Mouse (Mus musculus) embryonic facial prominence, embryonic 13.5 days (tissue): ENCODE measurements at regions not wholly inside any gene's neighbourhood (a gene's known extent, or its start where the extent isn't known, plus 50 kb on each side); places are given as distances from the start of the nearest gene placed in this dataset.

Source experiments
- ATAC-seq: fragments of 200-750 bp; cut with Nextera tagmentation; 2 replicates; pipeline ENCODE4 v1.8.0; 2017; ENCODE audit warnings: low read depth; ENCODE audit not compliant: insufficient number of reproducible peaks, insufficient read depth, low FRiP score, low TSS enrichment
- H3K27ac ChIP-seq: fragments of 300-500 bp; sonication (generic); 2 replicates; pipeline ENCODE4 v1.5.1; 2015; ENCODE audit warnings: moderate library complexity, mild to moderate bottlenecking, inconsistent platforms
- H3K27me3 ChIP-seq: fragments of 300-500 bp; sonication (generic); 2 replicates; pipeline ENCODE4 v1.6.1; 2015; ENCODE audit warnings: mild to moderate bottlenecking, inconsistent platforms
- H3K36me3 ChIP-seq: fragments of 300-500 bp; sonication (generic); 2 replicates; pipeline ENCODE4 v1.6.1; 2015; ENCODE audit warnings: mild to moderate bottlenecking, inconsistent platforms
- H3K4me1 ChIP-seq: fragments of 300-500 bp; sonication (generic); 2 replicates; pipeline ENCODE4 v1.6.1; 2015; ENCODE audit warnings: inconsistent platforms
- H3K4me2 ChIP-seq: fragments of 300-500 bp; sonication (generic); 2 replicates; pipeline ENCODE4 v1.6.1; 2015; ENCODE audit warnings: moderate library complexity, mild to moderate bottlenecking, inconsistent platforms
- H3K4me3 ChIP-seq: fragments of 300-500 bp; sonication (generic); 2 replicates; pipeline ENCODE4 v1.5.1; 2015; ENCODE audit warnings: mild to moderate bottlenecking, inconsistent platforms
- H3K9ac ChIP-seq: fragments of 300-500 bp; sonication (generic); 2 replicates; pipeline ENCODE4 v1.6.1; 2015; ENCODE audit warnings: mild to moderate bottlenecking, inconsistent platforms
- H3K9me3 ChIP-seq: fragments of 300-500 bp; sonication (generic); 2 replicates; pipeline ENCODE4 v1.6.1; 2016; ENCODE audit warnings: inconsistent platforms
- WGBS: fragments of 180-500 bp; shearing (Covaris S2); methylation state at CpG from one replicate; pipeline ENCODE4 v1.1.7; 2015; ENCODE audit warnings: mixed read lengths; 5-methylcytosine and 5-hydroxymethylcytosine counted together

- no peaks in the 10 kb centered on the region for H3K9me3 ChIP-seq
- no peak overlapping the region for H3K27ac ChIP-seq
- H3K36me3 ChIP-seq, result no peaks in the 10 kb centered on the region
- H3K27me3 ChIP-seq, result no peaks in the 10 kb centered on the region
- no peak overlapping the region for H3K9ac ChIP-seq
- no peak overlapping the region for H3K4me3 ChIP-seq
- 63% methylated on average over 9 of the region's 9 CpGs for WGBS
- no peaks in the 10 kb centered on the region for H3K4me1 ChIP-seq
- ATAC-seq, result no peak
- H3K4me2 ChIP-seq, result no peak overlapping the region
Observed at GRCm38 (mm10) chr13:54320212-54320611, 50.9 kb upstream of the Cplx2 start.

DNA sequence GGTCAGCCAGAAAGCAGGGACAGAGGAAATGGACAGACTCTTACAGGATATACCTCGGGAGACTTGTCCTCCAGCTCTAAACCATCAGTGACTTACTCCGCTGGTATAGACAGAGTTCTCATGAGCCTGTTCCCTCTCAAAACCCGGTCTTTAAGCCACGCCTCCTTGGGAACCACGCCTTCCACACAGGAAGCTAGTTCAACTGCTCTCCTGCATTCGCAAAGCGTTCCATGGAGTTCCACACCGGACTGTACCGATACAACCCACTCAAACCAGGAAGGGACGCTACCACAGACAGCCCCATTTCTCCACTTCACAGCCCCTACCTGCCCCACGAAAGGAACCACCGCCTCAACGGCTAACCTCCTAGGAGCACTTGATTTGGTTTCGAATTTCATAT, 50.1 kb upstream of the Cplx2 start:
- ATAC-seq, result no peak
- H3K4me1 ChIP-seq, result no peaks in the 10 kb centered on the region
- no peak overlapping the region for H3K4me2 ChIP-seq
- no peaks in the 10 kb centered on the region for H3K36me3 ChIP-seq
- no peaks in the 10 kb centered on the region for H3K9me3 ChIP-seq
- no peak overlapping the region for H3K9ac ChIP-seq
- H3K4me3 ChIP-seq, result no peak overlapping the region
- H3K27ac ChIP-seq, result no peak overlapping the region
- WGBS, result 69% methylated on average over 14 of the region's 14 CpGs
- H3K27me3 ChIP-seq, result no peaks in the 10 kb centered on the region
